Mouse (Mus musculus) thymus, adult 2 months (tissue): Measurements from ENCODE around the gene Olfr601. TPM values are rescaled to one million over a fixed set of nuclear protein-coding genes. Genes with fewer than 3 reads are reported as not detected.
"Not testable (repeated sequence)": the region's sequence is repeated elsewhere in the genome, so short reads cannot be mapped to it uniquely, and the experiment has no call there.

Experiments used
- DNase-seq: peaks from one replicate; pipeline ENCODE4 v3.0.0; 2021
- H3K27ac ChIP-seq: fragments of 200-500 bp; 2 replicates; pipeline ENCODE4 v1.5.1; 2012; ENCODE audit warnings: low read length, control low read depth; ENCODE audit not compliant: control insufficient read depth, insufficient read depth
- H3K27me3 ChIP-seq: fragments of 200-500 bp; 2 replicates; pipeline ENCODE4 v1.6.1; 2012; ENCODE audit warnings: mild to moderate bottlenecking, low read length, moderate library complexity, mixed read lengths; ENCODE audit not compliant: control insufficient read depth, insufficient read depth
- H3K36me3 ChIP-seq: fragments of 200-500 bp; 2 replicates; pipeline ENCODE4 v1.6.1; 2012; ENCODE audit warnings: mild to moderate bottlenecking, low read length, moderate library complexity; ENCODE audit not compliant: control insufficient read depth, insufficient read depth
- H3K4me1 ChIP-seq: fragments of 200-500 bp; replicated peaks from 2 replicates; pipeline ENCODE4 v1.6.1; 2012; ENCODE audit warnings: low read length; ENCODE audit not compliant: control insufficient read depth, insufficient read depth
- H3K4me3 ChIP-seq: fragments of 200-500 bp; 2 replicates; pipeline ENCODE4 v1.5.1; 2012; ENCODE audit warnings: mild to moderate bottlenecking, low read length, control low read depth, moderate library complexity; ENCODE audit not compliant: control insufficient read depth, insufficient read depth
- CTCF ChIP-seq: fragments of 200-500 bp; IDR thresholded peaks from 2 replicates; pipeline ENCODE4 v1.5.1; 2012; ENCODE audit warnings: mild to moderate bottlenecking, control low read depth, low read length, moderate library complexity, borderline replicate concordance; ENCODE audit not compliant: control insufficient read depth, poor library complexity, insufficient read depth; ENCODE audit errors: extremely low read depth
- POLR2A ChIP-seq: fragments of 200-500 bp; IDR thresholded peaks from 2 replicates; pipeline ENCODE4 v1.6.1; 2012; ENCODE audit warnings: mild to moderate bottlenecking, low read length, control low read depth, moderate library complexity; ENCODE audit not compliant: control insufficient read depth, poor library complexity, insufficient read depth; ENCODE audit errors: extremely low read depth
- WGBS: fragments of 180-500 bp; shearing (Covaris S2); methylation state at CpG from one replicate; pipeline ENCODE4 v1.1.7; 2018; 5-methylcytosine and 5-hydroxymethylcytosine counted together
- polyA plus RNA-seq: library from polyadenylated mRNA; depleted of rRNA; stranded (reverse); fragments of >200 nt; gene quantifications from 2 replicates; pipeline ENCODE4 v1.2.3, GENCODE M21; 2012; rRNA removed

Gene Olfr601
- polyA plus RNA-seq, 1 experiment = not detected

DNA sequence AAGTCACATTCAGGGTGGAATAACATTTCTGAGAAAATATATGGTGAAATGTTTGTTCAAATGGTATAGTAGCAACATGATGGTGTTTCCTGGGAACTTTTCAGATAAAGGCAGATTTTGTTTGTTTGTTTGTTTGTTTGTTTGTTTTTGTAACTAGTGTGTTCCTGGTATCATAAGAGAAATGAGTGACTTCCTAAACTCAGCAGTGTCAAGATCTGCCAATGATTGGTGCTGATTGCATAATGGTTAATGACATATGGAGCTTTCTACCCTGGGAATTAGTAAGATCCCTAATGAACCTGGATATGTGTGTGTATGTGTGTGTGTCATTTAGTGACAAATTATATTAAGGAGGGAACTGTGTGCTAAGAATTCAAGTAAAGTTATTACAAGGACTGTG is 39.2 kb downstream of the Olfr601 start, which contains the start of gene Olfr598:
Olfr598 (plus strand) TSS at position 301 of the 400 bp plus-strand sequence.
- H3K4me3 ChIP-seq = no peak within 1 kb of the TSS
- H3K4me1 ChIP-seq = no peaks in the 10 kb centered on the region
- no peaks in the 10 kb centered on the region for H3K27me3 ChIP-seq
- TF ChIP-seq POLR2A = no peak
- TF ChIP-seq CTCF = no peak
- no peak for DNase-seq
- H3K36me3 ChIP-seq = no peaks in the 10 kb centered on the region
- no peak within 1 kb of the TSS for H3K27ac ChIP-seq

DNA sequence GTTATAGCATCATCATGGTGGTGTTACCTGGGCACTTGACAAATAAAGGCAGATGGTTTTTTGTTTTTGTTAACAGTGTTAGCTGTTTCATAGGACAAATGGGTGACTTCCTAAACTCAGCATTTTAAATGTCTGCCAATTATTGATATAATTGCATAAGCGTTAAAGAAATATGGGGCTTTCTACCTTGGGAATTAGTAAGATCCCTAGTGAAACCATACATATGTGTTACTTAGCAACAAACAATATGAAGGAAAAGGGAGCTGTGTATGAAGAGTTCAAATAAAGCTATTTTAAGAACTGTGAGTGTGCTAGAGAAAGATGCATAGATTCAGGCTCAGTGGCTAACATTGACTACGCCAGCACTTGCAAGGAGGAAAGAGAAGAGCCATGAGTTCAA is 46.4 kb downstream of the Olfr601 start, which contains the start of gene Olfr597:
Olfr597 (plus strand) TSS at position 301 of the 400 bp plus-strand sequence.
- not testable (repeated sequence) for H3K4me3 ChIP-seq, H3K4me1 ChIP-seq, H3K27ac ChIP-seq, DNase-seq, H3K36me3 ChIP-seq, H3K27me3 ChIP-seq
- WGBS = 98% methylated on average over 2 of the region's 2 CpGs

Other genes with a start within 250 kb of the Olfr601 start
- gene Olfr586, start 237.0 kb downstream of the Olfr601 start, polyA plus RNA-seq = not detected in 2 replicates
- gene Olfr588-ps1, start 221.8 kb downstream of the Olfr601 start, polyA plus RNA-seq = not detected in 2 replicates
- gene Olfr589, start 206.3 kb downstream of the Olfr601 start, polyA plus RNA-seq = not detected in 2 replicates
- gene Olfr591, start 184.3 kb downstream of the Olfr601 start, polyA plus RNA-seq = not detected in 2 replicates
- gene Olfr592, start 177.9 kb downstream of the Olfr601 start, polyA plus RNA-seq = not detected in 2 replicates
- not detected in 2 replicates for gene Olfr593, start 150.8 kb downstream of the Olfr601 start, polyA plus RNA-seq
- not detected in 2 replicates for gene Olfr594, start 145.7 kb downstream of the Olfr601 start, polyA plus RNA-seq
- gene Usp17ld, start 110.2 kb downstream of the Olfr601 start, polyA plus RNA-seq = not detected in 2 replicates
- gene Olfr596, start 57.0 kb downstream of the Olfr601 start, polyA plus RNA-seq = not detected in 2 replicates
- not detected in 2 replicates for gene Olfr597, start 46.3 kb downstream of the Olfr601 start, polyA plus RNA-seq
- not detected in 2 replicates for gene Olfr598, start 39.1 kb downstream of the Olfr601 start, polyA plus RNA-seq
- not detected in 2 replicates for gene Olfr599, start 26.7 kb downstream of the Olfr601 start, polyA plus RNA-seq
- not detected in 2 replicates for gene Olfr600, start 13.0 kb downstream of the Olfr601 start, polyA plus RNA-seq
- gene Olfr603, start 23.5 kb upstream of the Olfr601 start, polyA plus RNA-seq = not detected in 2 replicates
- gene Usp17lc, start 52.4 kb upstream of the Olfr601 start, polyA plus RNA-seq = 0.13 TPM in 1 of 2 replicates, not detected in the other
- not detected in 2 replicates for gene Olfr605, start 82.8 kb upstream of the Olfr601 start, polyA plus RNA-seq
- gene Olfr606, start 86.4 kb upstream of the Olfr601 start, polyA plus RNA-seq = not detected in 2 replicates
- not detected in 2 replicates for gene Olfr607, start 101.5 kb upstream of the Olfr601 start, polyA plus RNA-seq
- gene Olfr608, start 107.2 kb upstream of the Olfr601 start, polyA plus RNA-seq = not detected in 2 replicates
- not detected in 2 replicates for gene Olfr609, start 135.4 kb upstream of the Olfr601 start, polyA plus RNA-seq
- gene Olfr610, start 149.5 kb upstream of the Olfr601 start, polyA plus RNA-seq = not detected in 2 replicates
- gene Olfr611, start 158.2 kb upstream of the Olfr601 start, polyA plus RNA-seq = not detected in 2 replicates
- not detected in 2 replicates for gene Olfr612, start 180.1 kb upstream of the Olfr601 start, polyA plus RNA-seq
- gene Olfr613, start 185.4 kb upstream of the Olfr601 start, polyA plus RNA-seq = not detected in 2 replicates
- not detected in 2 replicates for gene Olfr615, start 193.4 kb upstream of the Olfr601 start, polyA plus RNA-seq
- not detected in 2 replicates for gene Olfr616, start 206.5 kb upstream of the Olfr601 start, polyA plus RNA-seq
- gene Olfr617, start 210.4 kb upstream of the Olfr601 start, polyA plus RNA-seq = not detected in 2 replicates
- not detected in 2 replicates for gene Olfr618, start 227.4 kb upstream of the Olfr601 start, polyA plus RNA-seq
- not detected in 2 replicates for gene Olfr619, start 237.9 kb upstream of the Olfr601 start, polyA plus RNA-seq
- not detected in 2 replicates for gene Olfr620, start 249.9 kb upstream of the Olfr601 start, polyA plus RNA-seq